Mouse (Mus musculus): ENCODE measurements around the gene Zbtb20.

The Zbtb20 gene

GRCm38 (mm10) chr16:43575066-43575465 lies 699.4 kb downstream of the Zbtb20 start:
- DNase-seq: no peak

- DNase-seq: no peak
These were observed 699.8 kb downstream of the Zbtb20 start for GRCm38 (mm10) chr16:43575507-43575906.

GRCm38 (mm10) chr16:43577399-43577798 lies 701.7 kb downstream of the Zbtb20 start:
- DNase-seq: peak; percentile 47 to 57

- no peak for DNase-seq
These were observed 702.7 kb downstream of the Zbtb20 start for GRCm38 (mm10) chr16:43578351-43578750.

GRCm38 (mm10) chr16:43579111-43579510 lies 703.4 kb downstream of the Zbtb20 start:
- DNase-seq: peak; percentile 86 to 90

GRCm38 (mm10) chr16:43580321-43580822 lies 704.7 kb downstream of the Zbtb20 start:
- no peak for DNase-seq

- DNase-seq: no peak
These were observed 705.9 kb downstream of the Zbtb20 start for GRCm38 (mm10) chr16:43581551-43581950.

GRCm38 (mm10) chr16:43586859-43587429 lies 711.3 kb downstream of the Zbtb20 start:
- DNase-seq: no peak

GRCm38 (mm10) chr16:43590704-43591493 lies 715.2 kb downstream of the Zbtb20 start:
- DNase-seq: no peak

GRCm38 (mm10) chr16:43592062-43592461 lies 716.4 kb downstream of the Zbtb20 start:
- no peak for DNase-seq

- DNase-seq: no peak
These were observed 717.1 kb downstream of the Zbtb20 start for GRCm38 (mm10) chr16:43592801-43593200.

GRCm38 (mm10) chr16:43597375-43598060 lies 721.8 kb downstream of the Zbtb20 start:
- no peak for DNase-seq

GRCm38 (mm10) chr16:43599707-43600106 lies 724.0 kb downstream of the Zbtb20 start:
- no peak for DNase-seq

GRCm38 (mm10) chr16:43602573-43602972 lies 726.9 kb downstream of the Zbtb20 start:
- no peak for DNase-seq

- DNase-seq: no peak
These were observed 728.0 kb downstream of the Zbtb20 start for GRCm38 (mm10) chr16:43603591-43604141.

GRCm38 (mm10) chr16:43604399-43605013 lies 728.8 kb downstream of the Zbtb20 start:
- no peak for DNase-seq

- DNase-seq: no peak
These were observed 731.4 kb downstream of the Zbtb20 start for GRCm38 (mm10) chr16:43607086-43607485.

GRCm38 (mm10) chr16:43608066-43608465 lies 732.4 kb downstream of the Zbtb20 start:
- DNase-seq: no peak

- DNase-seq: no peak
These were observed 734.7 kb downstream of the Zbtb20 start for GRCm38 (mm10) chr16:43610375-43610774.

GRCm38 (mm10) chr16:43616348-43616747 lies 740.7 kb downstream of the Zbtb20 start:
- DNase-seq: no peak

- DNase-seq: no peak
These were observed 741.7 kb downstream of the Zbtb20 start for GRCm38 (mm10) chr16:43617346-43617745.

GRCm38 (mm10) chr16:43618286-43618685 lies 742.6 kb downstream of the Zbtb20 start:
- no peak for DNase-seq

GRCm38 (mm10) chr16:43619277-43619676 lies 743.6 kb downstream of the Zbtb20 start:
- DNase-seq: no peak

Data from kidney, adult 8-10 months (tissue).